Mouse (Mus musculus): Measurements from ENCODE around the gene Atpaf1. TPM values are rescaled to one million over a fixed set of nuclear protein-coding genes. Genes with fewer than 3 reads are reported as not detected.
A peak's percentile ranks its signal among the peaks of the same experiment; 100 is the strongest.

Atpaf1 gene
- total RNA-seq, 4 experiments from 2014 or later, result 48.3 to 67.5 (median 55.6) TPM

GRCm38 (mm10) chr4:115799981-115800380 lies 15.4 kb downstream of the Atpaf1 start:
- no peak for DNase-seq (ENCODE audit: low spot score in 2 of 2)

GRCm38 (mm10) chr4:115812326-115812725 lies 27.7 kb downstream of the Atpaf1 start:
- no peak for DNase-seq (ENCODE audit: low spot score in 2 of 2)

DNA sequence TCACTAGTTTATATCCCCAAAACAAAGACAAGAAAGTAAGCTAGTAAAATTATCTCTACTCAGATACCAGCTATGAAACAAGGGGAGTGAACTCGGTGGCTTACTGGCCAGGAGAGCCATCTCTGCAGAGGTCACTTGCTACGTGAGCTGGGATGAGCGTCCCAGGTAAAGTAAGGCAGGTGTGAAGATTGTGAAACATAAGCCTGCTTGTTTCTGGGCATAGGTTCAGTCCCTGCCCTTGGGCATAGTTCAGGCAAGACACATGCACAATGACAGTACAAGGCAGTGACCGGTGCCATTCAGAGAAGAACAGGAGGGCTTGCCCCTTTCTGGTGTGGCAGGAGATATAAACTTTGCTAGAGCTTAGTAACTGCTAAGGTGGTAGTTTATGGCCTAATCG lies 31.0 kb downstream of the Atpaf1 start:
- no peak for DNase-seq (ENCODE audit: low spot score in 2 of 2)

DNA sequence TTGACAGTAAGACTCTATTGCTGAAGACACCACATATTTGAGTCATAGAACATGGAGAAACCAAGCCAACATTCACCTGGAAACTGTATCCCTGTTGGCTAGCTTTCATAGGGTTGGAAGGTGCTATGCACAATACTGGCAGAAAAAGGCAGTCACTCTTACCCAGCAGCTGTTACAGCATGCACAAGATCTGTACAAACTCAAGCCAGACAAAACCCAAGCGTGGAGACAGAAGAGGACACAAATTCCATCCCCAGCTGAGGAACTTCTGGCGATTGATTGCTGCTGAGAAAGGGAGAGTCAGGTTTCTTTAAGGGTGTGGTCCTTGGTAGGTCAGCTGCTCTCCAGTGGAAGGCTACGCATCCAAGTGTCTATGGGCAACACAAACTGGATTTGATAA lies 35.6 kb downstream of the Atpaf1 start:
- DNase-seq (ENCODE audit: low spot score in 2 of 2), result no peak

DNA sequence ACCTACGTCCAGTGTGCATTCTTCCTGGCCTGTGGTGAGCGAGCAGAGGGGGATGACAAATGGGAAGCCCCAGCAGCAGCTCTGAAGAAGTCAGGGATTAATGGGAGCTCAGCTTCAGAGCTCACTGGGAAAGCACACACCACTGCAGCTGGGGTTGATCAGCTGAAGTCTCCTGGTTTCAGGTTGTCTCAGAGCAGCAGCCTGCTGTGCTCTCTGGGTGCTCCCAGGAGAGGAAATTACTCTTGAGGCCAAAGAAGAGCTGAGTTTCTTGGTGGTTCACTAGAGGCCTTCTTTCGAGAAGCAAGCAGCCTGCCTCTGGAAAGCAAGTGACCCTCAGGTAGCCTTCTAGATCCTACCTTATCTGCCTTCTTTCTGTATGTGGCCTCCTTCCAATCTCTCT lies 36.3 kb downstream of the Atpaf1 start:
- DNase-seq (ENCODE audit: low spot score in 2 of 2), result no peak

DNA sequence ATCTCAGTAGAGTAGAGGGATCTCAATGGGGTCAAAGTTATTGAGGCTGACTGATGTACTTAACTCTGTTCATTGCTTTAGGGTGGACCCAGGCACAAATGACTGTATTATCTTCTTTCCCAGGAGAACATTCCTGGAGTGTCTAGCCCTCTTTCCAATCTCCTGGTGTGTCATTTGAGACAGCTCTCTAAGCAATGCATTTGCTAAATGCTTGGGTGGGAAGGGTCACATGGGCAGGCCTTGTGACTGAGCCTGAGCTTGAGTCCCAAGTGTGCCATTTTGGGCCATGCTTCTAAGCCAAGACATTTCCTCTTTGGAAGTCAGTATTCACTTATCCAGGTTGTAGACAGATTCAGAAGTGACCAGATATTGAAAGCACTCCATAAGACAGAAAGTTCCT lies 36.8 kb downstream of the Atpaf1 start:
- DNase-seq (ENCODE audit: low spot score in 2 of 2), result no peak

- no peak for DNase-seq (ENCODE audit: low spot score in 2 of 2)
Measured at GRCm38 (mm10) chr4:115821928-115822327, 37.3 kb downstream of the Atpaf1 start.

- DNase-seq (ENCODE audit: low spot score in 2 of 2), result no peak
Measured at GRCm38 (mm10) chr4:115824178-115824577, 39.6 kb downstream of the Atpaf1 start.

- DNase-seq (ENCODE audit: low spot score in 2 of 2), result no peak
Measured at GRCm38 (mm10) chr4:115825271-115825670, 40.7 kb downstream of the Atpaf1 start.

DNA sequence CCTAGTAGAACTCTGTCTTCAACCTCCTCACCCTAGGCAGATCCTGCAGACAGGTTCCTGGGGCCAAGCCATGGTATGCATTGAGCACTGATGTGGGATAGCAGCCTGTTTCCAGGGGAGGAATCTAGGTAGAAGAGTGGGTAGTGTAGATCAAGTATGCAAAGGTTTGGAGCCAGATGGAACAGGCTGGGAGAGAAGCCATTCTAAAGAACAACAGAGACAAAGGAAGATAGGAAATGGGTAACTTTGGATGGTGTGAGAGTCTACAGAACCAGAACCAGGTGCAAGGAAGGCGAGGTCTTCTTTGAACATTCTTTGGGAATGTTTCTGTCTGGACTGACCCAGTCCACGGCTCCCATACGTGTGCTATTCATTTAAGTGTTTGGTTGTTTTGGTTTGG lies 42.5 kb downstream of the Atpaf1 start:
- no peak for DNase-seq (ENCODE audit: low spot score in 2 of 2)

DNA sequence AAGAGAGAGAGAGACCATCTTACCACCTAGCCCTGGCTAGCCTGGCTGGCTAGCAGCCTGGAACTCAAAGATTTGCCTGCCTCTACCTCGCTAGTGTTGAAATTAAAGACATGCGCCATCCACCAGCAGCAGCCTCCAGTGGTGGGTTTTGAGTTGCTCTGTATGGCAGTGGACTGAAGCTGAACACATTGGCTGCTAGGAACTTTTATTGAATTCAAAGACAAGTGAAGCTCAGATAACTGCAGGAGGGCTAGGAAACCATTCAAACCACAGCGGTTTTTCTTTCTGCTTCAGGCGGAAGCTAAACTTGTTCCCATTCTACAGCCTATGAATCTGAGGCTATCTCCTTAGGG lies 42.9 kb downstream of the Atpaf1 start:
- no peak for DNase-seq (ENCODE audit: low spot score in 2 of 2)

- peak; percentile 75 to 79 for DNase-seq (ENCODE audit: low spot score in 2 of 2)
Measured at GRCm38 (mm10) chr4:115827888-115828571, 43.4 kb downstream of the Atpaf1 start, which contains the start of gene Mob3c. Mob3c (plus strand) TSS chr4:115828092.

- DNase-seq (ENCODE audit: low spot score in 2 of 2), result no peak
Measured at GRCm38 (mm10) chr4:115828572-115828902, 43.9 kb downstream of the Atpaf1 start.

DNA sequence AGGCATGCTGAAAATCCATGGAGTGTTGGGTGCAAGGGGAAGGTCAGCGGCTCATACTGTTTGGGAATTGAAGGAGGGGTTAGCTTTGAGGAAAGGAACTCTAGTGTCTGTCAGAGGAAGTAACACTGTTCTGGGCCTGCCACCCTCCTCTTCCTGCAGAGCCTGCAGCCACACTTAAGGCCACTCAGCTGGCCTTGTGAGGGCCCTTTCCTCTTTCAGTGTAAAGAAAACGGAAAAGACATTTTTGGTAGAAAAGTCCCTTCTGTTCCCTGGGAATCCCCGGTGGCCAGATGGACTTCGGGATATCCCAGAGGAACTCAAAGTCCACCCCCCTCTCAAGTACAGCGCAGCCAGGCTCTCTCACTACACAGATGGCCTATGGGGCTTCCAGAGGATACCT lies 45.9 kb downstream of the Atpaf1 start:
- DNase-seq (ENCODE audit: low spot score in 2 of 2), result no peak

- DNase-seq (ENCODE audit: low spot score in 2 of 2), result no peak
Measured at GRCm38 (mm10) chr4:115831221-115831620, 46.6 kb downstream of the Atpaf1 start.

DNA sequence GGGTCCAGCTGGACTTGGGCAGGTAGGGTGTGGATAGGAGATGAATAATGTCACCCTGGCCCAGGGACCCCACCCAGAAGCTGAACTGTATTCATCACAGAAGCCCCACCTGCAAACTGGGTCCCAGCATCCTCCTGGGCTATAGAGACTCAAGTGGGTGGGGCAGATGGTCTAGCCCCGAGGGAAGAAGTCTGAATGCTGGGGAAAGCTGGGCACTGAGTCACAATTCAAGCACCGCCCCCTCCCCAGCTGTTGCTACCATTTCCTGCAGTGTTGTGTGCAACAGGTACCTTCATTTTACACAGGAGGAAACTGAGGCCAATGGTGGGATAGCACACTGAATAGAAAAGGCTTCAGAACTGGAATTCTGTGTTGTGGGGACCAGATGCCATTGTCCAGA lies 47.4 kb downstream of the Atpaf1 start:
- DNase-seq (ENCODE audit: low spot score in 2 of 2), result no peak

DNA sequence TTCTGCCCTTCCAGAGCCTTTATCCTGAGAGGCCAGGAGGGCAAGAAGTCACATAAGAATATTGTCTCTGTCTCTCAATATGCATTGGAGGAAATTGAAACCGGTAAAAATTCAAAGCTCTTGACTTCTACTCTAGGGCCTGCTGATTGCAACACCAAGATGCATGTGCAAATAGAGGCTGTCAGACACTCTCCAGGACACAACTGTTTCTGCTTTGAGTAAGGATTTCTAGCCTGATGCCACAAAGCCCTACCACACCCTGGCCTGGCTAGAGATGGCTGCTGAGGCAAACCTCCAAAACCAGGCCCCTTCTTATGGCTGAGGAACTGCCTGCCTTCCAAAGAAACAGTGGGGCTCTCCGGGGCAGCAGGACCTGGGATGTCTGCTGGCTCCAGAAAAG lies 51.0 kb downstream of the Atpaf1 start:
- DNase-seq (ENCODE audit: low spot score in 2 of 2), result no peak

DNA sequence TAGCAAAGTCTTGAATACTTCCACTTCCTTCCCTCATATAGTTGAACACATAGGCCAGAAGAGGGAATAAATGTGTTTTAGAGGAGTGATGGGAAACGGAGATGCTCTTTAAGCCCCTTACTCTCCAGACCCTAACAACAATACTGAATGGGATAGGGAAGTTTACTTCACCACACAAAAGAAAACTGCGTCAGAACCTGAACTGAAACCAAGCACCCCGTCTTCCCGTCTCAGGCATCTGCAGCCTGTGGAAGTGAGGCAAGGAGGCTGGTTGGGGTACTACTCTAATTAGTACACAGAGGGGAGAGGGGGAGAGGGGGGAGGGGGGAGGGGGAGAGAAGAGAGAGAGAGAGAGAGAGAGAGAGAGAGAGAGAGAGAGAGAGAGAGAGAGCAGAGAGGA lies 53.6 kb downstream of the Atpaf1 start:
- no peak for DNase-seq (ENCODE audit: low spot score in 2 of 2)

GRCm38 (mm10) chr4:115838696-115839641 lies 54.4 kb downstream of the Atpaf1 start, which contains the start of gene Mknk1:
Mknk1 (plus strand) TSS chr4:115839198.
- DNase-seq (ENCODE audit: low spot score in 2 of 2), result peak; percentile 86 to 92

DNA sequence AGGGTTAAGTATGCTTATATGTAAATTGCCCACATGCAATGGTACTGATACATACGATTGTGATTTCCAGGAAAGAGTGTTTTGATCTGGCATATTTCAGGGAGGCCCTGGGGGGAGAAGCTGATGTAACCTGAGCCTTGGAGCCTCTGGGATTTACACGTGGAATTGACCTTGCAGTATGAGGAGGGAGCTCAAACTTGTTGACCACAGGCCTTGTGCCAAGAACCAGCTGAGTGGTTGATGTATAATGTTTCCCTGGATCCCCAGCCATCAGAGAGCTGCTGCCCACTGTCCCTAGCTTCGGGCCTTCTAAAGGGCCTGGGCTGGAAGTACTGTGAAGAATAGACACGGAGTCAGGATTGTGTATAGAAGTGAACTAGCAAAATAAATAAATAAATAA lies 55.3 kb downstream of the Atpaf1 start:
- peak in 1 of 2 experiments; percentile 53 for DNase-seq (ENCODE audit: low spot score in 2 of 2)

- no peak for DNase-seq (ENCODE audit: low spot score in 2 of 2)
Measured at GRCm38 (mm10) chr4:115840842-115841241, 56.2 kb downstream of the Atpaf1 start.

DNA sequence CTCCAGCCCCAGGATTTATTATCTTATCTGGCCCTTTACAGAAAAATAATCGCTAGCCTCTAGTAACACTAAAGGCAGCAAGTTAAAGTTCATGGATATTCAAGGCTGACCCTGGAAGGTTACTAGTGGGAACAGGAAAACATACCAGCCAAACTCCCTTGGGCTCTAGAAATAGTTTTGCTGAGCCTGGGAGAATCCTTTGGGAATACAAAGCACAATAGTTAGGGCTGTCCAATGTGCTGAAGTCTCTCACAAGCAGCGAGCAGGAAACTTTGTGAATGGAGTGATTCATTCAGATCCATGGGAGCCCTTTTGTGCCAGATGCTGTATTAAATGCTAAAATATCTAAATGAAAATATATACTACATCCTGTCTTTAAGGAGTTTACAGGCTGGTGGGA lies 62.0 kb downstream of the Atpaf1 start:
- no peak for DNase-seq (ENCODE audit: low spot score in 2 of 2)

DNA sequence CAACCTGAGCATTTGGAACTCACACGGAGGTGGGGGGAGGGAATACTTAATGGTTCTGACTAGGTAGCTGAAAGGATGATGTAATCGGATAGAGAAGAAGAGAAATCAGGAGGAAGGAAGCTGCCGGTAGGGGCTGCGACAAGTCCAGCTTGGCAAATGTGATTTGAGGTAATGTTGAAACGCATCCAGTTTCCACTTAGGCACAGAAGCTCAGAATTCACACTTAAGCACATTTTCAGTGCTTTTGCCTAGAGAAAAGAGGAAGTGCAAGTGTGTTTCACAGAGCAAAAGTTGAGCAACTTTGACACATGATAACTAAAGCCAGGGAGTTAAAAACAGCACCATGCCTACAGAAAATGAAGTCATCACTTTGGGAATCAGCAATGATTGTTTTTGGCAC lies 62.8 kb downstream of the Atpaf1 start:
- no peak for DNase-seq (ENCODE audit: low spot score in 2 of 2)
